Mouse (Mus musculus) kidney, postnatal 0 days (tissue): Measurements from ENCODE around the gene Timm50. TPM values are rescaled to one million over a fixed set of nuclear protein-coding genes. Genes with fewer than 3 reads are reported as not detected.

Experiments used
- ATAC-seq: fragments of 200-750 bp; cut with Nextera tagmentation; replicated peaks from 2 replicates; pipeline ENCODE4 v1.8.0; 2017; ENCODE audit warnings: low read depth, moderate number of reproducible peaks, moderate TSS enrichment, moderate library complexity; ENCODE audit not compliant: low FRiP score
- DNase-seq: peaks from one replicate; pipeline ENCODE4 v3.0.0-alpha.2; 2016; ENCODE audit warnings: low spot score
- H3K27ac ChIP-seq: fragments of 300-500 bp; sonication (generic); 2 replicates; pipeline ENCODE4 v1.5.1; 2014; ENCODE audit warnings: mild to moderate bottlenecking
- H3K27me3 ChIP-seq: fragments of 300-500 bp; sonication (generic); 2 replicates; pipeline ENCODE4 v1.6.1; 2014; ENCODE audit warnings: low read length, mixed read lengths; ENCODE audit not compliant: insufficient read depth
- H3K36me3 ChIP-seq: fragments of 300-500 bp; sonication (generic); 2 replicates; pipeline ENCODE4 v1.6.1; 2014; ENCODE audit warnings: low read length, mixed read lengths; ENCODE audit not compliant: insufficient read depth
- H3K4me1 ChIP-seq: fragments of 300-500 bp; sonication (generic); replicated peaks from 2 replicates; pipeline ENCODE4 v1.6.1; 2014; ENCODE audit warnings: antibody characterized with exemption, low read length, mixed read lengths; ENCODE audit not compliant: insufficient read depth
- H3K4me2 ChIP-seq: fragments of 300-500 bp; sonication (generic); 2 replicates; pipeline ENCODE4 v1.6.1; 2014; ENCODE audit warnings: mild to moderate bottlenecking, low read length, moderate library complexity, mixed read lengths
- H3K4me3 ChIP-seq: fragments of 300-500 bp; sonication (generic); replicated peaks from 2 replicates; pipeline ENCODE4 v1.5.1; 2014; ENCODE audit warnings: low read depth, low read length
- H3K9ac ChIP-seq: fragments of 300-500 bp; sonication (generic); 2 replicates; pipeline ENCODE4 v1.6.1; 2014; ENCODE audit warnings: low read depth, low read length
- H3K9me3 ChIP-seq: fragments of 300-500 bp; sonication (generic); replicated peaks from 2 replicates; pipeline ENCODE4 v1.6.1; 2016; ENCODE audit warnings: low read length, inconsistent platforms, mixed read lengths
- CTCF ChIP-seq: IDR thresholded peaks from 2 replicates; pipeline ENCODE4 v1.5.1; 2016; ENCODE audit warnings: antibody characterized with exemption, low read depth, mild to moderate bottlenecking, moderate library complexity
- WGBS: fragments of 180-500 bp; shearing (Covaris S2); extraction: QIAGEN DNeasy Blood & Tissue Kit; methylation state at CpG from one replicate; pipeline ENCODE4 v1.1.7; 2014; 5-methylcytosine and 5-hydroxymethylcytosine counted together
- polyA plus RNA-seq: library from polyadenylated mRNA; unstranded; fragments of >200 nt; fragmentation: Nextera tagmentation; extraction: Ambion mirVana; gene quantifications from 2 replicates; pipeline ENCODE4 v1.2.1, GENCODE M21; 2015

Timm50 gene
- polyA plus RNA-seq, 1 experiment from 2014 or later: 117 TPM

GRCm38 (mm10) chr7:28277615-28278278 is 34.1 kb downstream of the Timm50 start, which contains the start of gene Eid2b:
TSS of gene Eid2b (plus strand) at chr7:28277739.
- 2% methylated on average over 66 of the region's 68 CpGs for WGBS
- Histone ChIP-seq H3K4me1 (peaks cover 5% of the 10 kb centered on the region), H3K27me3 (no peaks in the 10 kb centered on the region), H3K27ac (peak within 1 kb of the TSS; percentile 66), H3K9ac (peak within 1 kb of the TSS; percentile 89), H3K9me3 (no peaks in the 10 kb centered on the region), H3K36me3 (0 out of 2 replicates have a peak, but pooled peaks cover 4% of the 10 kb centered on the region), H3K4me2 (peak within 1 kb of the TSS; percentile 88), H3K4me3 (peak within 1 kb of the TSS; percentile 63)
- peak; percentile 93 for TF ChIP-seq CTCF
- peak; percentile 96 for DNase-seq
- ATAC-seq: peak; percentile 73

GRCm38 (mm10) chr7:28277237-28277614 is 34.6 kb downstream of the Timm50 start:
- H3K36me3 ChIP-seq: 0 out of 2 replicates have a peak, but pooled peaks cover 6% of the 10 kb centered on the region

GRCm38 (mm10) chr7:28271761-28272160 is 40.1 kb downstream of the Timm50 start:
- Histone ChIP-seq H3K4me3 (no peak overlapping the region), H3K9ac (no peak overlapping the region), H3K27me3 (no peaks in the 10 kb centered on the region), H3K36me3 (0 out of 2 replicates have a peak, but pooled peaks cover 6% of the 10 kb centered on the region), H3K4me1 (no peaks in the 10 kb centered on the region), H3K27ac (no peak overlapping the region), H3K9me3 (no peaks in the 10 kb centered on the region), H3K4me2 (no peak overlapping the region)
- peak; percentile 37; the same call in 1 of the 2 replicates for TF ChIP-seq CTCF
- WGBS: 72% methylated on average over 3 of the region's 3 CpGs
- no peak for DNase-seq
- no peak for ATAC-seq

More at GRCm38 (mm10) chr7:28277237-28277614, 34.6 kb downstream of the Timm50 start:
- Histone ChIP-seq H3K27me3 (no peaks in the 10 kb centered on the region), H3K4me2 (no peak overlapping the region), H3K4me3 (no peak overlapping the region), H3K27ac (no peak overlapping the region), H3K9me3 (no peaks in the 10 kb centered on the region), H3K9ac (no peak overlapping the region), H3K4me1 (peaks cover 5% of the 10 kb centered on the region)
- DNase-seq (no peak), ATAC-seq (no peak)
- WGBS: 55% methylated on average over 8 of the region's 8 CpGs
- TF ChIP-seq CTCF: no peak

GRCm38 (mm10) chr7:28269355-28269754 is 42.5 kb downstream of the Timm50 start:
- 93% methylated on average over 12 of the region's 12 CpGs for WGBS
- peak; percentile 49 for TF ChIP-seq CTCF
- Histone ChIP-seq H3K4me3 (no peak overlapping the region), H3K27ac (no peak overlapping the region), H3K27me3 (no peaks in the 10 kb centered on the region), H3K9me3 (no peaks in the 10 kb centered on the region), H3K36me3 (0 out of 2 replicates have a peak, but pooled peaks cover 6% of the 10 kb centered on the region), H3K9ac (no peak overlapping the region), H3K4me1 (no peaks in the 10 kb centered on the region), H3K4me2 (no peak overlapping the region)
- ATAC-seq (no peak), DNase-seq (no peak)

GRCm38 (mm10) chr7:28268576-28268975 is 43.3 kb downstream of the Timm50 start:
- H3K4me1 ChIP-seq: no peaks in the 10 kb centered on the region
- H3K27me3 ChIP-seq: no peaks in the 10 kb centered on the region
- H3K36me3 ChIP-seq: 0 out of 2 replicates have a peak, but pooled peaks cover 6% of the 10 kb centered on the region
- no peak for ATAC-seq
- no peak for TF ChIP-seq CTCF
- peak overlapping the region; percentile 88 for H3K4me3 ChIP-seq
- H3K4me2 ChIP-seq: peak overlapping the region; percentile 86
- no peaks in the 10 kb centered on the region for H3K9me3 ChIP-seq
- peak overlapping the region; percentile 94 for H3K9ac ChIP-seq
- DNase-seq: peak; percentile 18
- H3K27ac ChIP-seq: peak overlapping the region; percentile 88
- WGBS: 19% methylated on average over 16 of the region's 16 CpGs

GRCm38 (mm10) chr7:28268042-28268531 is 43.8 kb downstream of the Timm50 start:
- ATAC-seq (peak; percentile 57), DNase-seq (peak; percentile 68)
- Histone ChIP-seq H3K9me3 (no peaks in the 10 kb centered on the region), H3K4me3 (peak overlapping the region; percentile 88), H3K27ac (peak overlapping the region; percentile 88), H3K4me1 (no peaks in the 10 kb centered on the region), H3K27me3 (no peaks in the 10 kb centered on the region), H3K36me3 (0 out of 2 replicates have a peak, but pooled peaks cover 6% of the 10 kb centered on the region), H3K4me2 (peak overlapping the region; percentile 86), H3K9ac (peak overlapping the region; percentile 94)
- under 1% methylated on average over 49 of the region's 62 CpGs for WGBS
- TF ChIP-seq CTCF: no peak
